Mouse (Mus musculus): ENCODE results near the gene Cdh23. TPM values are rescaled to one million over a fixed set of nuclear protein-coding genes. Genes with fewer than 3 reads are reported as not detected.

Cdh23 gene
- polyA plus RNA-seq, 1 experiment, result 4.6 TPM

DNA sequence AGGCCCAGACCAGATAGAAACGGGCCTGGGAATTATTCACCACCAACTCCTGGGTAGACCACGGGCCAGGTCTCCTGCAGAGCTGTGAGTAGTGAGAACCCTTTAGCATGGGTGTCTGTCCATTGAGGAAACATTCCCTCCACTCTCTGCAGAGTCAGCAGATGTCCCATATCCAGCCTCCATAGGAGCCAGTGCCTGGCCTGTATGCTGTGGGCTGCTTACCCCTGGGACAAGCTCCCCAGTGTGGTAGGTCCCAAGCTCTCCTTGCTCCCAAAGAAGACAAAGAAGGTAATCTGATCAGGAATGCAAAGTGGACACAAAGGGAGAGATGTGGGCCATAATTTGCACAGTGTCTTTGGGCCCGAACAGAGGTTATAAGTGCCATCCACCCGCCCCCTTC is 124.8 kb downstream of the Cdh23 start:
- no peaks in the 10 kb centered on the region for H3K9me3 ChIP-seq
- no peak overlapping the region for H3K4me3 ChIP-seq (replicated peaks)
- no peaks in the 10 kb centered on the region for H3K27me3 ChIP-seq (replicated peaks)
- TF ChIP-seq GATA1 (IDR thresholded peaks at IDR 0.05; ENCODE audit: borderline replicate concordance, low read length) (no peak), FLI1 (IDR thresholded peaks at IDR 0.05; ENCODE audit: low read length) (no peak)
- H3K4me1 ChIP-seq, result peaks cover 100% of the 10 kb centered on the region
- peaks cover 41% of the 10 kb centered on the region for H3K36me3 ChIP-seq (replicated peaks; ENCODE audit: low read length)

DNA sequence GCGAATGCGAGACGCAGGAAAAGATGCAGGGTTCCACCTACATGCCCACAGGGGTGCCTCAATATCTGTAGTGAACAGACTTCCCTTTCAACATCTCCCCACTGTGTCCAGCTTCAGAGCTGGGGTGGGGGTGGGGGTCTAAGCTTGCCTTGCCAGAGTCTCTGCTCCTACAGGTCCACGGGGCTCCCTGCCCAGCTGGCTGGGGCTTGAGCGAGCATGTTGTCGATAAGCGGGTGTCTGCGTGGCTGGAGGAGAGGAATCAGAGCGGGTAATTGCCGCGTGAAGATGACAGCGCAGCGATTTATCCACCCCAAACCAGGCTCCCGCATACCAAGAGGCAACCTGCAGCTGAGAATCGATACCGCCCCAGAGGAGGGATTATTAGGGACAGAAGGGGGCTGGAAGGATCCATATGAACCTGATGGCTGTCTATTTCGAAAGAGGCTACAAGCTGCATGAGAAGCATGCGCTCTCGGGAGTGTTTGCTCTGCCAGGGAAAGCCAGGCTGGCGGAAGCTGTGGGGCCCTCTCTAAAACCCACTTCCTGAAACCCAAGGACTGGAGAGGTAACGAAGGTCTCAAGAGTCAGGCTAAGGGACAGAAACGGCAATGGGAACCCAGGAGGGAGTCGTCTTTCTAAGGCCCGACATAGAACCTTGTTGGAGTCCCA is 129.8 kb downstream of the Cdh23 start:
- Histone ChIP-seq H3K9me3 (no peaks in the 10 kb centered on the region), H3K4me1 (peaks cover 92% of the 10 kb centered on the region), H3K36me3 (replicated peaks; ENCODE audit: low read length) (peaks cover 16% of the 10 kb centered on the region), H3K27me3 (replicated peaks) (no peaks in the 10 kb centered on the region), H3K4me3 (replicated peaks) (peak overlapping the region; percentile 91)
- no peak for TF ChIP-seq FLI1 (IDR thresholded peaks at IDR 0.05; ENCODE audit: low read length)

DNA sequence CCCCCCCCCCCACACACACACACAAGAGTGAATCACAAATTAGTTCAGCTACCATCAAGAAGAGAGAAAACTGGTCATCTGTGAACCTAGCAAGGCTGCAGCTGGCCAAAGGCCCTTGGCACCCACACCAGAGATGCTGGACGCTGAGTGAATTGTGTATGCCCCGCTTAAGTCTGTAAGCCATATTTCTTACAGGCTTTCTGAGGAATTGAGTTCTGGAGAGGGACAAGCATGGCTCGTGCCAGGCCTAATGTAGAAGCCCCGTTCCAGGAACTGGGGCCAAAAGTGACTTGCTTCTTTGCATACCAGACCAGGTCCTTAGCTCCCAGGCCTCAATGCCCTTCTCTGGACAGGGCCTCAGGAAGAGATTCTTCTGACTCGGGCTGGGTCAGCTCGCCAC is 132.2 kb downstream of the Cdh23 start:
- Histone ChIP-seq H3K27me3 (replicated peaks) (no peaks in the 10 kb centered on the region), H3K9me3 (no peaks in the 10 kb centered on the region), H3K4me1 (peaks cover 78% of the 10 kb centered on the region), H3K4me3 (replicated peaks) (no peak overlapping the region), H3K36me3 (replicated peaks; ENCODE audit: low read length) (peaks cover 5% of the 10 kb centered on the region)
- no peak for TF ChIP-seq FLI1 (IDR thresholded peaks at IDR 0.05; ENCODE audit: low read length)
- no peak for TF ChIP-seq GATA1 (IDR thresholded peaks at IDR 0.05; ENCODE audit: borderline replicate concordance, low read length)

DNA sequence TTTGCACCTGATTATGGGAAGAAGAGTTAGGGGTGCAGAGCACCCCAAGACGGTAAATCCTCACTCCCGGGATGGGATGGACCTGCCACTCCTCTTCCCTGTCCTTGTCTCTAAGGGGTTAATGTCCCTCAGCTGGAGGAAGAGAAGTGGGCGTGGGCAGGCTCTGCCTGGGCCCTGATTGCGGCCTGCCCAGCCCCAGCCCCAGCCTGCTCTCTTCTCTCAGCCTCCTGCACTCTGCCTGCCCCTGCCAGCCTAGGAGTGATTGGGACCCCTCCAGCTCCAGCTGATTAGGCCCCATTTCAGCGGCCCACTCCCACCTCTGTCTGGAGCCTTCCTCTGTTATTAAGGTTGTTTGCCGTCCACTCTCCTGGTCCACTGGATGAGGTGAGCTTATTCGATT is 133.3 kb downstream of the Cdh23 start:
- H3K27me3 ChIP-seq (replicated peaks), result no peaks in the 10 kb centered on the region
- peaks cover 77% of the 10 kb centered on the region for H3K4me1 ChIP-seq
- H3K9me3 ChIP-seq, result no peaks in the 10 kb centered on the region
- peaks cover 5% of the 10 kb centered on the region for H3K36me3 ChIP-seq (replicated peaks; ENCODE audit: low read length)
- no peak overlapping the region for H3K4me3 ChIP-seq (replicated peaks)
- TF ChIP-seq GATA1 (IDR thresholded peaks at IDR 0.05; ENCODE audit: borderline replicate concordance, low read length), result no peak
- no peak for TF ChIP-seq FLI1 (IDR thresholded peaks at IDR 0.05; ENCODE audit: low read length)

DNA sequence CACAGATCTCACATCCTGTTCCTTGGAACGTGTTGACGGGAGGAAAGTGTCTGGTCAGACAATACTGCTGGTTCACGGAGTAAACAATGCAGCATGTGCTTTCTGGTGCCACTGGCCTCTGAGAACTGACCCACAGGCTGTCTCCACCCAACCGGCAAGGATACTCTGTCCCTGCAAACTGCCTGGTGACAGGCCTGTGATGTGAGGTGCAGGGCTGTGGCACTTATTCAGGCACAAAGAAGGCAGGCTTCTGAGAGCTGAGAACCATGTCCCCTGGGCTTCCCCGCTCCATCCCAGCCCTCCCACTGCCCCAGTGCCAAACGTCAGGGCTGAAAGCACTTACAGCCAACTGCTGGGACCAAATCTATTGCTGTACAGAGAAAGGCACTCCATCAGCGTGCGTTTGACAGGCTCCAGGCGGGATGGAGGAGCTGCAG is 137.8 kb downstream of the Cdh23 start:
- H3K36me3 ChIP-seq (replicated peaks; ENCODE audit: low read length), result no peaks in the 10 kb centered on the region
- peaks cover 62% of the 10 kb centered on the region for H3K4me1 ChIP-seq
- H3K4me3 ChIP-seq (replicated peaks), result peak overlapping the region; percentile 60
- no peaks in the 10 kb centered on the region for H3K9me3 ChIP-seq
- no peaks in the 10 kb centered on the region for H3K27me3 ChIP-seq (replicated peaks)
- no peak for TF ChIP-seq GATA1 (IDR thresholded peaks at IDR 0.05; ENCODE audit: borderline replicate concordance, low read length)
- no peak for TF ChIP-seq FLI1 (IDR thresholded peaks at IDR 0.05; ENCODE audit: low read length)

DNA sequence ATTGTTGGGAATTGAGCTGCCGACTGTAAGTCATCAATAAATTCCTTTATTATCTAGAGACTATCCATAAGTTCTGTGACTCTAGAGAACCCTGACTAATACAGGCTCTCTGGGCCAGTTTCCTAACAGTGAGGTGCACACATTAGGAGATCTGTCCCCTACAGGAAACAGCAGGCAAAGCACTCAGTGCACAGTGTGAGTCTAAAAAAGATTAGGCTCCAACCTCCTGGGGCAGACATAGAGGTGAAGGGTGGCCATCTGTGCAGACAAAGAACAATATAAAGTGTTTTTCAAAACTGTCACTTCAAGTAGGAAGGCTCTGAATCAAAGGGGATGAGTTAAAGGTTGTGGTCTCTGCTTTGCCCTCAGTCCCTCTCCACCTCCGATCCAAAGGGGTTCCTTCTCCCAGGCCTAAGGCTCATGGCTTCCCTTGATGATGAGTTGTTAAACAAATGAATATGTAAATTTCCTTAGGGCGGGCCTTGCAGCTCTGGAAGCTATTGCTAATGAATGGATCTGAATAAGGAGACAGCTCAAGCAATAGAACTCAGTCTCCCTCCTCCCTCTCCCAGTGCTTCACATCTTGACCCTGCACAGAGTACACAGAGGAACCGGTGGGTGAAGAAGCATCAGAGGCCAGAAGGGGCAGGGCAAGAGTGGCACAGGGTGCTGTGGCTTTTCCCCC is 143.2 kb downstream of the Cdh23 start:
- TF ChIP-seq FLI1 (IDR thresholded peaks at IDR 0.05; ENCODE audit: low read length) (no peak), GATA1 (IDR thresholded peaks at IDR 0.05; ENCODE audit: borderline replicate concordance, low read length) (no peak)

DNA sequence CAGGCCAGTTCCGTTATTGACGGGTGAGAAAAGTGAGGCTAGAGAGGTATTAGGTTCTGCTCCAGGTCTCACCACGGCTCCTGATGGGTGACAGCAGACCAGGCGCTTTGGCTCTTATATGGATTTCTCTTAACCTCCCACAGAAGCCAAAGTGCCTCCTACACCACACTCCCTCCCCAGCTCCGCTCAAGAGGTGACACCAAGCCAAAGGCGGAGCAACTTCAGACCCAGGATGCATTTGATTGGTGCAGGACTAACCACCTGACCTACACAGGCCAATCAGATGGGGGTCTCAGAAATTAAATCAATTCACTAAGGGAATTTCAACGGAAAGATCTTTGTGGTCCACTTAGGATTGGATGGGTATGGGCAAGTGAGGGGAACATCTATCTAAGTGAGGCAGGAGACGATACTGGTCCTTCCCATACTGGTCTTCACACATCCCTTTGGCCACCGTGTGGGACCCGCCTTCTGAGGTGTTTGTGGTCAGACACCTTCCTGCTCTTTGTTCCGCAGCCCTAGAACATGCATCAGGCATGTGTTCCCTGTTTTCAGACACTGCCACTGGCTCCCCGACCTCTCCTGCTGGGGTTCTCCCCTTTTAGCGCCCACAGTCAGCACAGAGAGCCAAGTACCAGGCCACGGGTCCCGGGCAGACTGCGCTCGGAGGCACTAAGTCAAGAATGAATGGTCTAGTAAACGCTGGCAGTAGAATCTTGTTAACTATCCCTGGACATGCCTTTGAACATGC is 157.0 kb downstream of the Cdh23 start:
- no peak for TF ChIP-seq FLI1 (IDR thresholded peaks at IDR 0.05; ENCODE audit: low read length)
- TF ChIP-seq GATA1 (IDR thresholded peaks at IDR 0.05; ENCODE audit: borderline replicate concordance, low read length), result no peak
- no peak overlapping the region for H3K4me3 ChIP-seq (replicated peaks)
- peaks cover 24% of the 10 kb centered on the region for H3K27me3 ChIP-seq (replicated peaks)
- H3K36me3 ChIP-seq (replicated peaks; ENCODE audit: low read length), result no peaks in the 10 kb centered on the region
- H3K4me1 ChIP-seq, result peaks cover 52% of the 10 kb centered on the region
- no peaks in the 10 kb centered on the region for H3K9me3 ChIP-seq

More for the DNA sequence above, 143.2 kb downstream of the Cdh23 start:
- no peaks in the 10 kb centered on the region for H3K36me3 ChIP-seq (replicated peaks; ENCODE audit: low read length)
- H3K27me3 ChIP-seq (replicated peaks), result peaks cover 2% of the 10 kb centered on the region
- H3K4me1 ChIP-seq, result peaks cover 38% of the 10 kb centered on the region
- H3K4me3 ChIP-seq (replicated peaks), result no peak overlapping the region
- H3K9me3 ChIP-seq, result no peaks in the 10 kb centered on the region

DNA sequence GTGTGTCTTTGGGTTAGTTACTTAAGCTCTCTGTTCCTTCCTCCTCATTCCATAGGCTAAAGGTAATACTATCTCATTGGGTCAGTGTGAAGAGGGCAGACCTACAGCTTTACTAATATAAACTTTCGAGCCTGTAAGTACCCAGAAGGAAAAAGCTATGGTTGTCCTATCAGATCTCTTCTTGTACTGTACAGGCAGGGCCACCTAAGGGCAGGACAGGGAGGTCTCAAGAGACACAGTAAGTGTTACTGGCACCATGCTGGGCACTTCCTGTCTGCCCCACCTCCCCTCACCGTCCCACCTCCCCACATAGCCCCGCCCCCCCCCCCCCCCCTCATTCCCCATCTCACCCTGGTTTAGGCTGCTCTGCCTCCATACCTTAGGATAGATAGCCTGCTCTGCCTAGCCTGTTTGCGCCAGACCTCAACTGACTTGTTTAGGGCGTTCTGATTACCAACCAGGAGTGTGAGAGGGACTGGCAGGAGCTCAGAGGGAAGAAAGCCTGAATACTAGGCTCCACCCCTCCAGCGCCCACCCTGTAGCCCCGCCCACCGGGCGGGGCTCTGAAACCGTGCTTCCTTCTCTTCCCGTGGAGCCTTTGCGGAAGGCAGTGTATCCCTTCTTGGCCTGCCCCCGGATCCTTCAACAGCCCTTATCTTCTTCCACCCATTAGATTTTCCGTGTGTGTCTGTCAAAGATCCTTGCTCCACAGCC is 160.0 kb downstream of the Cdh23 start:
- peaks cover 77% of the 10 kb centered on the region for H3K4me1 ChIP-seq
- no peaks in the 10 kb centered on the region for H3K9me3 ChIP-seq

DNA sequence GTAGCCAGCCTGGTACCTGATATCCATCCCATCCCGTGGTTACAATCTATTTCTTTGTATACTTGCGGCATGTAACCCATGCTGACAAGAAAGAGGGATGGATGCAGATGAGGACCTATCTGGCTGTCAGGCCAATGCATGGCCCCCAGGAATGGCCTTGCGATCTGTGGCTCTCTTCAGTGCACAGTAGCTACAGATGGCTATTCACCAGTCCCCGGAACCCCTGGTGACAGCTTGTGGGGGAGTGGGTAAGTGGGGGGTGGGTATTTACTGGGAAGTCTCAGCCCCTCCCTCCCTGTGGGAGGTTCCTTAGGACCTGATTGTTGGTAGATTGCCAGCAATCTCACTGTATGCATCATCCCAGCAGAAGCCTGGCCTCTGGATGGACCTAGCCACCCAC is 163.8 kb downstream of the Cdh23 start:
- TF ChIP-seq GATA1 (IDR thresholded peaks at IDR 0.05; ENCODE audit: borderline replicate concordance, low read length), result no peak
- TF ChIP-seq FLI1 (IDR thresholded peaks at IDR 0.05; ENCODE audit: low read length), result no peak
- Histone ChIP-seq H3K4me1 (peaks cover 78% of the 10 kb centered on the region), H3K36me3 (replicated peaks; ENCODE audit: low read length) (peaks cover 13% of the 10 kb centered on the region), H3K4me3 (replicated peaks) (no peak overlapping the region), H3K9me3 (no peaks in the 10 kb centered on the region), H3K27me3 (replicated peaks) (peaks cover 16% of the 10 kb centered on the region)

More for the DNA sequence above, 160.0 kb downstream of the Cdh23 start:
- H3K27me3 ChIP-seq (replicated peaks), result peaks cover 17% of the 10 kb centered on the region
- H3K36me3 ChIP-seq (replicated peaks; ENCODE audit: low read length), result peaks cover 11% of the 10 kb centered on the region
- no peak for TF ChIP-seq FLI1 (IDR thresholded peaks at IDR 0.05; ENCODE audit: low read length)
- TF ChIP-seq GATA1 (IDR thresholded peaks at IDR 0.05; ENCODE audit: borderline replicate concordance, low read length), result no peak
- H3K4me3 ChIP-seq (replicated peaks), result peak overlapping the region; percentile 65
